1 mouse cellular context compared by ENCODE assay signal in the genomic region with DNA sequence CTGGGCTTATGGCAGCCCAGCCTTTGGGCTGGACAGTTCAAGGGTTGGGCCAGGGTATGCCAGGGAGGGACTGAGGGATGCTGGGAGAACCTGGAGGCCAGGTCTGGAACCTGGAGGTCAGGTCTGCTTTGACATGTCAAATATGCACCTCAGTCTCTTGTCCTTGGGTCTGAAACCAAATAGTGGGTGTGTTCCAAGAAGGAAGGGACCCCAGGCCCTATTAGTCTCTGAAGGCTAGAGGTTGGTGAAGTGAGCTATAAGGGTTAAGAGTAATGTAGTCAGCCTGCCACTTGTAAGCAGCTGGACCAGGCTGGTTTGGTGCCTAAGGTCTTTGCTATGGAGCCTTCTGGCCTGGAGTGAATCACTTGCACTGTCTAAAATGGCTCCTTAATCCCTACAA.
TF ChIP-seq lines count a peak whose summit lies in the region.

No protein-coding gene starts in this region.

TF ChIP-seq in C2C12, 6 proteins besides CTCF, POLR2A, EP300 and RAD21:
- TF ChIP-seq MYOD1 (IDR thresholded peaks at IDR 0.05; ENCODE audit: control insufficient read depth, insufficient read length, low read depth) = no peak
- TF ChIP-seq FOSL1 (IDR thresholded peaks at IDR 0.05; ENCODE audit: insufficient read depth, low read length, poor library complexity, severe bottlenecking) = no peak
- TF ChIP-seq CEBPB (IDR thresholded peaks at IDR 0.05; ENCODE audit: low read depth) = no peak
- TF ChIP-seq USF1 (IDR thresholded peaks at IDR 0.05; ENCODE audit: low read depth) = no peak
- no peak for TF ChIP-seq MYOG (IDR thresholded peaks at IDR 0.05; ENCODE audit: control insufficient read depth, extremely low read depth, insufficient read length)
- TF ChIP-seq MAX (IDR thresholded peaks at IDR 0.05) = no peak
